Mouse (Mus musculus): ENCODE measurements at regions not wholly inside any gene's neighbourhood (a gene's known extent, or its start where the extent isn't known, plus 50 kb on each side); places are given as distances from the start of the nearest gene placed in this dataset.
A peak's percentile ranks its signal among the peaks of the same experiment; 100 is the strongest.

- no peak for DNase-seq
- intact Hi-C loops (cut with DNase I) = no loop called here
Observed at GRCm38 (mm10) chr17:48780217-48780616, 152.0 kb upstream of the Lrfn2 start.

GRCm38 (mm10) chr17:48784417-48784816 is 147.8 kb upstream of the Lrfn2 start:
- intact Hi-C loops (cut with DNase I) = no loop called here
- DNase-seq = no peak

GRCm38 (mm10) chr17:48786501-48786900 is 145.7 kb upstream of the Lrfn2 start:
- no peak for DNase-seq
- intact Hi-C loops (cut with DNase I) = no loop called here

- DNase-seq = no peak
- intact Hi-C loops (cut with DNase I) = no loop called here
Observed at GRCm38 (mm10) chr17:48789846-48790245, 142.3 kb upstream of the Lrfn2 start.

GRCm38 (mm10) chr17:48790526-48790925 is 141.7 kb upstream of the Lrfn2 start:
- intact Hi-C loops (cut with DNase I) = no loop called here
- DNase-seq = no peak

GRCm38 (mm10) chr17:48792954-48793353 is 139.2 kb upstream of the Lrfn2 start:
- DNase-seq = no peak
- intact Hi-C loops (cut with DNase I) = no loop called here

- DNase-seq = no peak
- intact Hi-C loops (cut with DNase I) = no loop called here
Observed at GRCm38 (mm10) chr17:48795773-48796172, 136.4 kb upstream of the Lrfn2 start.

- DNase-seq = no peak
- intact Hi-C loops (cut with DNase I) = no loop called here
Observed at GRCm38 (mm10) chr17:48798196-48798595, 134.0 kb upstream of the Lrfn2 start.

- intact Hi-C loops (cut with DNase I) = no loop called here
- DNase-seq = no peak
Observed at GRCm38 (mm10) chr17:48802673-48803072, 129.5 kb upstream of the Lrfn2 start.

GRCm38 (mm10) chr17:48807905-48808304 is 124.3 kb upstream of the Lrfn2 start:
- no peak for DNase-seq
- intact Hi-C loops (cut with DNase I) = no loop called here

- no peak for DNase-seq
- intact Hi-C loops (cut with DNase I) = no loop called here
Observed at GRCm38 (mm10) chr17:48814753-48815504, 117.2 kb upstream of the Lrfn2 start.

GRCm38 (mm10) chr17:48816588-48817324 is 115.4 kb upstream of the Lrfn2 start:
- intact Hi-C loops (cut with DNase I) = no loop called here
- DNase-seq = peak; percentile 25 to 29

- intact Hi-C loops (cut with DNase I) = no loop called here
- no peak for DNase-seq
Observed at GRCm38 (mm10) chr17:48817551-48817950, 114.6 kb upstream of the Lrfn2 start.

GRCm38 (mm10) chr17:48819703-48820102 is 112.5 kb upstream of the Lrfn2 start:
- intact Hi-C loops (cut with DNase I) = no loop called here
- DNase-seq = no peak

GRCm38 (mm10) chr17:48822101-48822876 is 109.9 kb upstream of the Lrfn2 start:
- no peak for DNase-seq
- intact Hi-C loops (cut with DNase I) = no loop called here

GRCm38 (mm10) chr17:48823921-48824320 is 108.3 kb upstream of the Lrfn2 start:
- intact Hi-C loops (cut with DNase I) = no loop called here
- DNase-seq = no peak

GRCm38 (mm10) chr17:48825212-48825913 is 106.8 kb upstream of the Lrfn2 start:
- intact Hi-C loops (cut with DNase I) = no loop called here
- DNase-seq = no peak

GRCm38 (mm10) chr17:48838297-48838979 is 93.7 kb upstream of the Lrfn2 start:
- intact Hi-C loops (cut with DNase I) = no loop called here
- DNase-seq = no peak

GRCm38 (mm10) chr17:48847890-48848289 is 84.3 kb upstream of the Lrfn2 start:
- DNase-seq = no peak
- intact Hi-C loops (cut with DNase I) = no loop called here

GRCm38 (mm10) chr17:48850910-48851309 is 81.3 kb upstream of the Lrfn2 start:
- intact Hi-C loops (cut with DNase I) = no loop called here
- no peak for DNase-seq

Data from heart, postnatal 14 days (tissue).